Mouse (Mus musculus) megakaryocyte, embryonic 14.5 days (primary cell): ENCODE data around the gene Fbxl18.

Source experiments
- FLI1 ChIP-seq: IDR thresholded peaks from 2 replicates; pipeline ENCODE4 v1.6.1; 2012; ENCODE audit warnings: low read length, inconsistent platforms, mixed read lengths
- GATA1 ChIP-seq: IDR thresholded peaks from 3 replicates; pipeline ENCODE4 v1.6.1; 2012; ENCODE audit warnings: mixed read lengths, low read length, inconsistent platforms, borderline replicate concordance

GRCm38 (mm10) chr5:142922251-142922650 lies 27.0 kb upstream of the Fbxl18 start:
- TF ChIP-seq FLI1, result no peak
- TF ChIP-seq GATA1, result no peak
